Mouse (Mus musculus) kidney, postnatal 0 days (tissue): ENCODE measurements at regions not wholly inside any gene's neighbourhood (a gene's known extent, or its start where the extent isn't known, plus 50 kb on each side); places are given as distances from the start of the nearest gene placed in this dataset.
A peak's percentile ranks its signal among the peaks of the same experiment; 100 is the strongest.

Source experiments
- ATAC-seq: fragments of 200-750 bp; cut with Nextera tagmentation; replicated peaks from 2 replicates; pipeline ENCODE4 v1.8.0; 2017; ENCODE audit warnings: low read depth, moderate number of reproducible peaks, moderate TSS enrichment, moderate library complexity; ENCODE audit not compliant: low FRiP score
- DNase-seq: peaks from one replicate; pipeline ENCODE4 v3.0.0-alpha.2; 2016; ENCODE audit warnings: low spot score
- H3K27ac ChIP-seq: fragments of 300-500 bp; sonication (generic); 2 replicates; pipeline ENCODE4 v1.5.1; 2014; ENCODE audit warnings: mild to moderate bottlenecking
- H3K27me3 ChIP-seq: fragments of 300-500 bp; sonication (generic); 2 replicates; pipeline ENCODE4 v1.6.1; 2014; ENCODE audit warnings: low read length, mixed read lengths; ENCODE audit not compliant: insufficient read depth
- H3K36me3 ChIP-seq: fragments of 300-500 bp; sonication (generic); 2 replicates; pipeline ENCODE4 v1.6.1; 2014; ENCODE audit warnings: low read length, mixed read lengths; ENCODE audit not compliant: insufficient read depth
- H3K4me1 ChIP-seq: fragments of 300-500 bp; sonication (generic); replicated peaks from 2 replicates; pipeline ENCODE4 v1.6.1; 2014; ENCODE audit warnings: antibody characterized with exemption, low read length, mixed read lengths; ENCODE audit not compliant: insufficient read depth
- H3K4me2 ChIP-seq: fragments of 300-500 bp; sonication (generic); 2 replicates; pipeline ENCODE4 v1.6.1; 2014; ENCODE audit warnings: mild to moderate bottlenecking, low read length, moderate library complexity, mixed read lengths
- H3K4me3 ChIP-seq: fragments of 300-500 bp; sonication (generic); replicated peaks from 2 replicates; pipeline ENCODE4 v1.5.1; 2014; ENCODE audit warnings: low read depth, low read length
- H3K9ac ChIP-seq: fragments of 300-500 bp; sonication (generic); 2 replicates; pipeline ENCODE4 v1.6.1; 2014; ENCODE audit warnings: low read depth, low read length
- H3K9me3 ChIP-seq: fragments of 300-500 bp; sonication (generic); replicated peaks from 2 replicates; pipeline ENCODE4 v1.6.1; 2016; ENCODE audit warnings: low read length, inconsistent platforms, mixed read lengths
- CTCF ChIP-seq: IDR thresholded peaks from 2 replicates; pipeline ENCODE4 v1.5.1; 2016; ENCODE audit warnings: antibody characterized with exemption, low read depth, mild to moderate bottlenecking, moderate library complexity
- WGBS: fragments of 180-500 bp; shearing (Covaris S2); extraction: QIAGEN DNeasy Blood & Tissue Kit; methylation state at CpG from one replicate; pipeline ENCODE4 v1.1.7; 2014; 5-methylcytosine and 5-hydroxymethylcytosine counted together

DNA sequence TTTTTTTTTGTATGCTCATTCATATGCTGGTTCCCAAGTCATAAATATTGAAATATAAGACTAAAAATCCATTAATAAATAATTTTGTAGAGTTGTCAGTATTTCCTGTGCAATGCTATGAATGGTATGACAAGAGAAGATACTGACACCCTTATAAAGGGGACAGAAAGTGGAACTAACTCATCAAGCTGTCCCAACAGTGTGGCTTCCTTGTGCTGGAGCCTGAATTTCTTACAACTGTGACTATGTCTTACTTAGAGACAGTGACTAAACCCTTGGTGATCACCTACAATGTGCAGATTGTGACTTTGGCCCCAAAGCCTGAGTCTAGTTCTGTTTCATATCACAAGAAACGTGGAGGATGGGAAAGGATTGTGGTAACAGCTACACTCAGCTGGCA lies 203.8 kb upstream of the Map3k1 start:
- Histone ChIP-seq H3K27ac (no peak overlapping the region), H3K4me3 (no peak overlapping the region), H3K36me3 (no peaks in the 10 kb centered on the region), H3K27me3 (no peaks in the 10 kb centered on the region), H3K9me3 (no peaks in the 10 kb centered on the region), H3K9ac (no peak overlapping the region), H3K4me1 (no peaks in the 10 kb centered on the region), H3K4me2 (no peak overlapping the region)
- no peak for ATAC-seq
- 58% methylated on average over 1 of the region's 1 CpGs for WGBS
- TF ChIP-seq CTCF, result no peak
- no peak for DNase-seq

DNA sequence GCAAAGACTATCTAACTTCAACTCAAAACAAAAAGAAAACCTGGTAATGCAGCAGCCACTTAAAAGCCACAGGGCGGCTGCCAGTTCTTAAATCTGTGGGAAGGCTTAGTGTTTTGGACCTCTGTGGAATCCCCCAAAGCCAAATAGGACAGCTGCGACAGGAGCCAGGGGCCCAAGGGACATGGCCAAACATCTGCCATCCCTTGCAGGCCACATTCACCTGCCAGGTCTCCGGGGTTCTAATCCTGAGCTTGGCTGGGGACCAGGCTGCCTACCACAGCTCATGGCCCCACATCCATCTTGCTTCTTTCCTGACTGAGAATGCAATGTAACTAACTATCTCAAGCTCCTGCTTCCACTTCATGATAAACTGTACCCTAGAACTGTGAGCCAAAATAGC lies 206.3 kb upstream of the Map3k1 start:
- no peak overlapping the region for H3K4me2 ChIP-seq
- DNase-seq (no peak), ATAC-seq (no peak)
- no peak for TF ChIP-seq CTCF
- no peak overlapping the region for H3K27ac ChIP-seq
- H3K4me3 ChIP-seq, result no peak overlapping the region
- H3K9ac ChIP-seq, result no peak overlapping the region
- H3K36me3 ChIP-seq, result no peaks in the 10 kb centered on the region
- H3K9me3 ChIP-seq, result no peaks in the 10 kb centered on the region
- H3K4me1 ChIP-seq, result no peaks in the 10 kb centered on the region
- WGBS, result 95% methylated on average over 3 of the region's 3 CpGs
- no peaks in the 10 kb centered on the region for H3K27me3 ChIP-seq

DNA sequence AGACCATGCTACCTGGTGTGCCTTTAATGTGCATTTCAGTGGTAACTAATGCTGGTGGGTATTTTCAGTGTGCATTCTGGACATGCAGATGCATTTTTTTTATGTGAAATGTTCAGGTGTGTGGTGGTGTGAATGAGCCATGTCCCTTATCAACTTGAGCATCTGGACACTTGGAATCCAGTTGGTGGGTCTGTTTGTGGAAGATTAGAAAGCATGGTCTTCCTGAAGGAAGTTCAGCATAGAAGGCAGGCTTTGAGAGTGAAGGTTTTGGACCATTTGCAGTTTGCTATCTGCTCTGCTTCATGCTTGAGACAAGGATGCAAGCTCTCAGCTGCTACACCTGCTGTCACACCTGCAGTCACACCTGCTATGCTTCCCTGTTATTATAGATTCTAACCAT lies 207.5 kb upstream of the Map3k1 start:
- no peaks in the 10 kb centered on the region for H3K9me3 ChIP-seq
- TF ChIP-seq CTCF, result no peak
- H3K27ac ChIP-seq, result no peak overlapping the region
- H3K4me2 ChIP-seq, result no peak overlapping the region
- DNase-seq, result no peak
- H3K4me1 ChIP-seq, result no peaks in the 10 kb centered on the region
- no peak overlapping the region for H3K9ac ChIP-seq
- H3K36me3 ChIP-seq, result no peaks in the 10 kb centered on the region
- no peak overlapping the region for H3K4me3 ChIP-seq
- no peaks in the 10 kb centered on the region for H3K27me3 ChIP-seq
- ATAC-seq, result no peak

DNA sequence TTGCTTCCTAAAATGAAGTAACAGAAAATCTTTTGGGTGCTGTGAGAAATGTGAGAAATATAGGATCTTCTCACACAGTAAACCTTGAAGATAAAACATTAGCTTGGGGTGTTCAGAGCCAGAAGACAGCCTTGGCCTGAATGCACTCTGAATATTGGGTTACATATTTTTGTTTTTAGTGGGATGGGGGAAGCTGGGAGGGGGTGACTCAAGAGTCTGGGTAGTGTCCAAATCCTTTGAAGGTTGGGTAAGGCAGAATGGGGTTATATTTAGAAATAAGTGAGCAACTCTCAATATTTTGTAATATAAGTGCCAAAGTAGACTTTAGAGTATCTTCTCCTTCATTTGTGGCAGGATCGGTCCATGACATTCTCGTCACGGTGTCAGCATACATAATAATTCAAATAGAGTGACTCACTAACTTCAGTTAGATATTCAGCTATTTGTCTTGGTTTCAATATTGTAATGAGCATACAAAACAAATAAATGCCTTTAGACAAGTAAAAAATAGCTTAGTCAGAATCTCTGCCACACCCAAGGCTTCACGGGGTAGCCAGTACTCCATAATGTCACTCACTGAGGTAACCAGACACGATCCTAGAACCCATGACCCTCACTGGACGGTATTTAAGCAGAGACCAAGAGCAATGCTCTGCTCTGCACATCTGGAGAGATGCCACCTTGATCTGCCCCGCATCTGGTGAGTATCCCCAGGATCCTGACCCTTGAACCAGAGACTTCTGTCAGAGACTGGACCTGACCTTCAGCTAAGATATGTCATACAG lies 209.9 kb upstream of the Map3k1 start:
- Histone ChIP-seq H3K4me1 (no peaks in the 10 kb centered on the region; the same call in 1 of the 2 replicates), H3K9ac (no peak overlapping the region), H3K27ac (no peak overlapping the region), H3K4me2 (no peak overlapping the region), H3K36me3 (no peaks in the 10 kb centered on the region), H3K4me3 (no peak overlapping the region), H3K27me3 (no peaks in the 10 kb centered on the region), H3K9me3 (no peaks in the 10 kb centered on the region)
- ATAC-seq (no peak), DNase-seq (no peak)
- TF ChIP-seq CTCF, result no peak
- WGBS, result 87% methylated on average over 7 of the region's 7 CpGs

DNA sequence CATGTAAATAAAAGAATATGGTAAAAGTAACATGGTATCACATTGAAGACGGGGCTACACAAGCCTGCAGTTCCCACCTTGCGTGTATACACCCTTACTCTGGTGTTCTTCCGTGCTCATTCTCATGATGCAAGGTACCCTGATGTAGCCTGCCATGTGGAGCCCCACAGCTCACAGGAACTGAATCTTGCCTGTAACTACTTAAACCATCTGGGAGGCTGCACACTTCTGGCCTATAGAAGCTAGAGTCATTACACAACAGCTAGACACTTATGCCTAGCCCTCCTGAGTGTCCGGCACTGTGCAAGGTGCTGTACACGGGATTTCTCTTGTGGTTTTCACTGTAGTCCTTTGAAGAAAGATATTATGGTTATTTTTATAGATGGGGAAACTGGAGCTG lies 210.8 kb upstream of the Map3k1 start:
- WGBS, result 89% methylated on average over 5 of the region's 5 CpGs
- DNase-seq, result no peak
- no peaks in the 10 kb centered on the region for H3K27me3 ChIP-seq
- H3K4me2 ChIP-seq, result no peak overlapping the region
- H3K27ac ChIP-seq, result no peak overlapping the region
- no peak overlapping the region for H3K4me3 ChIP-seq
- no peak overlapping the region for H3K9ac ChIP-seq
- no peaks in the 10 kb centered on the region; the same call in 1 of the 2 replicates for H3K4me1 ChIP-seq
- ATAC-seq, result no peak
- no peaks in the 10 kb centered on the region for H3K36me3 ChIP-seq
- H3K9me3 ChIP-seq, result no peaks in the 10 kb centered on the region
- no peak for TF ChIP-seq CTCF

DNA sequence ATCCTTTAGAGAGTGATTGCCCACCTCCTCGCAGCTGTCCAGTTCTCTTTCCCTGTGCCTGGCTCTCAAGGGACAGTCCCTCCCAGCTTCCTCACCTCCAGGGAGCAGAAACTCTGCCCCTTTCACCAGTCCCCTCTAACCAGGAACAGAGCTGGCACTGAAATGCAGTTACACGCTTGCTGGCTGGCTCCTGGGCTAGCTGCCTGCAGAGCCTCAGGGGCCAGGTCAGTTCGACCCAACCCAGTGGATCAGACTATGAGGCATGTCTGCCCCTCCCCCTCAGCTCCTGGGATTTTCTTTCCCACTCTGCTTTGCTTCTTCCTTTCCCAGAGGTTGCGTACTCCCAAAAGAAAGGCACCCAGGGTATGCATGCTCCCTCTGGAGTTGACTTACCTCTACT lies 214.4 kb upstream of the Map3k1 start:
- no peaks in the 10 kb centered on the region for H3K9me3 ChIP-seq
- no peak overlapping the region for H3K4me3 ChIP-seq
- no peak overlapping the region for H3K4me2 ChIP-seq
- ATAC-seq (0 out of 2 replicates have a peak, but pooled peaks have one; percentile 40), DNase-seq (no peak)
- no peak overlapping the region for H3K27ac ChIP-seq
- 42% methylated on average over 4 of the region's 4 CpGs for WGBS
- no peak overlapping the region for H3K9ac ChIP-seq
- H3K27me3 ChIP-seq, result no peaks in the 10 kb centered on the region
- H3K4me1 ChIP-seq, result peaks cover 5% of the 10 kb centered on the region; the same call in 1 of the 2 replicates
- no peak for TF ChIP-seq CTCF
- no peaks in the 10 kb centered on the region for H3K36me3 ChIP-seq
